ENCODE assay signal across 7 mouse cellular contexts in the genomic region with DNA sequence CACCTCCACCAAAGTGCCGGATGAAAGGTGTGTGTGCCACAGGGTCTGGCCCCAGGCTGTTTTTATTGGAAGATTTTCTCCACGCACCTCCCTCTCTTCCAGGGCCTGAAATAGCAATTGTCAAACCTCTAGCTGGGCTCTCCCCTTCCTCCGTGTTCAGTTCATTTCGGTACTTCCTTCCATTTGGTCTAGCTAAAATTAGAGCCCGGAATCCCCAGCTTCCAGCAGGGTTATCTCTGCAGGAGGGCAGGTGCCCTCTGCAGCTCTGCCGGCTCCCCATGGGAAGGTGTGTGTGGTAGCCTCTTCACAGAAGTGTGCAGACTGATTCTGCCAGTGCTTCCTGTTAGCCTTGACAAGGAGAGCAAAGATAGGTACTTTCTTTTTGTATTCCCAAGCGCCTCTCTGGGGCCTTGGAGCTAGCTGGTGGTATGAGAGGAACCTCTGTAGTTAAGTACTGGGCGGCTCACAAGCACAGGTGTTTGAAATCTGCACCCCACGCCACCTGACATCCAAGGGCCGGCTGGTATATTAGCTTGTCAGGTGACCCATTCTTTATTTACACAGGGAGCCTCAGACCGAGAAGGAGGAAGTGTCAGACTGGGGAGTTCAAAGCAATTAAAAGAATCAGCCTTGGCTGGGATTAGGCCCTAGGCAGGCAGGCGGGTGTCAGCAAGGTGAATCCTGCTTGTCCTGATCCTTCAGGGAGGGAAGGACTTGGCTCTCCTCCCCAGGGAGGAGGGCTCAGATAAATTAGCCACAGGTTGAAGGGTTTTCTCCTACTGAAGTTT.
DNase-seq lines count a peak whose midpoint lies in the region; ATAC-seq lines count a peak whose summit lies in the region.

No protein-coding gene starts in this region.

- peak overlapping the region; percentile 71 for H3K4me3 ChIP-seq in kidney, embryonic 16.5 days (ENCODE audit: low read length)
- H3K4me3 ChIP-seq in midbrain, embryonic 13.5 days (replicated peaks) = peak overlapping the region; percentile 92

- no peaks in the 10 kb centered on the region for H3K27me3 ChIP-seq in kidney, embryonic 16.5 days (ENCODE audit: insufficient read depth, low read length)
- peaks cover 10% of the 10 kb centered on the region for H3K27me3 ChIP-seq in midbrain, embryonic 13.5 days

- peak; percentile 28 for DNase-seq in thymus, postnatal 0 days (ENCODE audit: low spot score)
- no peak for DNase-seq in thymus, postnatal 14 days
- DNase-seq in fat pad, adult 2 months (ENCODE audit: extremely low read depth, low read depth, low spot score) = peak; percentile 81
- no peak for DNase-seq in adipocyte (ENCODE audit: low spot score)
- DNase-seq in right cerebral cortex, postnatal 14 days = no peak

- peak overlapping the region; percentile 80 for H3K9ac ChIP-seq in kidney, embryonic 16.5 days (replicated peaks; ENCODE audit: low read length)
- peak overlapping the region; percentile 97 for H3K9ac ChIP-seq in midbrain, embryonic 13.5 days (replicated peaks)

- no peak for ATAC-seq in kidney, embryonic 16.5 days (ENCODE audit: low FRiP score, low TSS enrichment)
- ATAC-seq in midbrain, embryonic 13.5 days = no peak

- WGBS in kidney, embryonic 16.5 days = 21% methylated on average over 12 of the region's 12 CpGs
- 9% methylated on average over 12 of the region's 12 CpGs for WGBS in midbrain, embryonic 13.5 days

- no peaks in the 10 kb centered on the region for H3K9me3 ChIP-seq in kidney, embryonic 16.5 days (ENCODE audit: low read length)
- no peaks in the 10 kb centered on the region for H3K9me3 ChIP-seq in midbrain, embryonic 13.5 days

- H3K4me2 ChIP-seq in kidney, embryonic 16.5 days (replicated peaks; ENCODE audit: low read depth, low read length) = peak overlapping the region; percentile 94
- H3K4me2 ChIP-seq in midbrain, embryonic 13.5 days (replicated peaks) = peak overlapping the region; percentile 95

- H3K27ac ChIP-seq in kidney, embryonic 16.5 days (ENCODE audit: low read length) = peak overlapping the region; percentile 37; the same call in 1 of the 2 replicates
- H3K27ac ChIP-seq in midbrain, embryonic 13.5 days = peak overlapping the region; percentile 100

- no peaks in the 10 kb centered on the region for H3K36me3 ChIP-seq in kidney, embryonic 16.5 days (ENCODE audit: insufficient read depth, low read length)
- no peaks in the 10 kb centered on the region for H3K36me3 ChIP-seq in midbrain, embryonic 13.5 days

- H3K4me1 ChIP-seq in kidney, embryonic 16.5 days (ENCODE audit: insufficient read depth, low read length) = peaks cover 78% of the 10 kb centered on the region
- H3K4me1 ChIP-seq in midbrain, embryonic 13.5 days (replicated peaks) = peaks cover 80% of the 10 kb centered on the region

Comparison
In these comparisons a context has a peak if more than half of its experiments do, and no peak if none do; other contexts are left out.
1. DNase-seq: peak in thymus, postnatal 0 days (single experiment) and fat pad, adult 2 months (single experiment); none in thymus, postnatal 14 days (single experiment), adipocyte (single experiment) and right cerebral cortex, postnatal 14 days (single experiment).